Mouse (Mus musculus) heart, embryonic 15.5 days (tissue): ENCODE results near the gene Ptgfrn. TPM values are rescaled to one million over a fixed set of nuclear protein-coding genes. Genes with fewer than 3 reads are reported as not detected.

Experiments used
- ATAC-seq: fragments of 200-750 bp; cut with Nextera tagmentation; replicated peaks from 2 replicates; pipeline ENCODE4 v1.8.0; 2017; ENCODE audit warnings: low read depth, moderate TSS enrichment; ENCODE audit not compliant: insufficient number of reproducible peaks, insufficient read depth, low FRiP score
- H3K27ac ChIP-seq: fragments of 300-500 bp; sonication (generic); 2 replicates; pipeline ENCODE4 v1.5.1; 2015; ENCODE audit warnings: mild to moderate bottlenecking, inconsistent platforms
- H3K27me3 ChIP-seq: fragments of 300-500 bp; sonication (generic); 2 replicates; pipeline ENCODE4 v1.6.1; 2015; ENCODE audit warnings: inconsistent platforms
- H3K36me3 ChIP-seq: fragments of 300-500 bp; sonication (generic); 2 replicates; pipeline ENCODE4 v1.6.1; 2015; ENCODE audit warnings: mild to moderate bottlenecking, inconsistent platforms
- H3K4me1 ChIP-seq: fragments of 300-500 bp; sonication (generic); replicated peaks from 2 replicates; pipeline ENCODE4 v1.6.1; 2015; ENCODE audit warnings: inconsistent platforms
- H3K4me2 ChIP-seq: fragments of 300-500 bp; sonication (generic); 2 replicates; pipeline ENCODE4 v1.6.1; 2015; ENCODE audit warnings: inconsistent platforms, mild to moderate bottlenecking, moderate library complexity
- H3K4me3 ChIP-seq: fragments of 300-500 bp; sonication (generic); 2 replicates; pipeline ENCODE4 v1.5.1; 2015; ENCODE audit warnings: mild to moderate bottlenecking, inconsistent platforms
- H3K9ac ChIP-seq: fragments of 300-500 bp; sonication (generic); 2 replicates; pipeline ENCODE4 v1.6.1; 2015; ENCODE audit warnings: mild to moderate bottlenecking, inconsistent platforms
- H3K9me3 ChIP-seq: fragments of 300-500 bp; sonication (generic); replicated peaks from 2 replicates; pipeline ENCODE4 v1.6.1; 2016; ENCODE audit warnings: inconsistent platforms
- WGBS: fragments of 180-500 bp; shearing (Covaris S2); methylation state at CpG from one replicate; pipeline ENCODE4 v1.1.7; 2015; ENCODE audit warnings: mixed read lengths; 5-methylcytosine and 5-hydroxymethylcytosine counted together
- polyA plus RNA-seq: library from polyadenylated mRNA; unstranded; fragments of >200 nt; fragmentation: Nextera tagmentation; extraction: Ambion mirVana; gene quantifications from 2 replicates; pipeline ENCODE4 v1.2.1, GENCODE M21; 2015

Gene Ptgfrn
- polyA plus RNA-seq, 1 experiment from 2014 or later: 5.7 TPM

- ATAC-seq: no peak
- no peaks in the 10 kb centered on the region for H3K36me3 ChIP-seq
- no peaks in the 10 kb centered on the region for H3K9me3 ChIP-seq
- 86% methylated on average over 9 of the region's 9 CpGs for WGBS
- H3K4me3 ChIP-seq: no peak overlapping the region
- H3K27me3 ChIP-seq: no peaks in the 10 kb centered on the region
- H3K4me1 ChIP-seq: peaks cover 28% of the 10 kb centered on the region
- no peak overlapping the region for H3K9ac ChIP-seq
- no peak overlapping the region for H3K4me2 ChIP-seq
- no peak overlapping the region for H3K27ac ChIP-seq
Observed at GRCm38 (mm10) chr3:101034509-101034908, 75.6 kb downstream of the Ptgfrn start.

- no peaks in the 10 kb centered on the region for H3K36me3 ChIP-seq
- no peaks in the 10 kb centered on the region for H3K9me3 ChIP-seq
- WGBS: 35% methylated on average over 4 of the region's 4 CpGs
- H3K27me3 ChIP-seq: no peaks in the 10 kb centered on the region
- H3K4me2 ChIP-seq: no peak overlapping the region
- no peak overlapping the region for H3K27ac ChIP-seq
- H3K4me1 ChIP-seq: peaks cover 28% of the 10 kb centered on the region
- no peak for ATAC-seq
- H3K4me3 ChIP-seq: no peak overlapping the region
- no peak overlapping the region for H3K9ac ChIP-seq
Observed at GRCm38 (mm10) chr3:101033644-101034043, 76.4 kb downstream of the Ptgfrn start.

GRCm38 (mm10) chr3:101031456-101032142 is 78.5 kb downstream of the Ptgfrn start:
- ATAC-seq: no peak
- Histone ChIP-seq H3K4me1 (peaks cover 36% of the 10 kb centered on the region), H3K4me2 (no peak overlapping the region), H3K36me3 (no peaks in the 10 kb centered on the region), H3K27me3 (no peaks in the 10 kb centered on the region), H3K27ac (peak overlapping the region; percentile 14), H3K9me3 (no peaks in the 10 kb centered on the region), H3K4me3 (no peak overlapping the region), H3K9ac (no peak overlapping the region)
- WGBS: 53% methylated on average over 7 of the region's 7 CpGs

- H3K27ac ChIP-seq: 0 out of 2 replicates have a peak overlapping the region, but pooled peaks have one; percentile 14
- H3K27me3 ChIP-seq: no peaks in the 10 kb centered on the region
- H3K36me3 ChIP-seq: no peaks in the 10 kb centered on the region
- no peak overlapping the region for H3K4me2 ChIP-seq
- no peak for ATAC-seq
- no peak overlapping the region for H3K4me3 ChIP-seq
- 80% methylated on average over 1 of the region's 1 CpGs for WGBS
- H3K9ac ChIP-seq: no peak overlapping the region
- no peaks in the 10 kb centered on the region for H3K9me3 ChIP-seq
- peaks cover 34% of the 10 kb centered on the region for H3K4me1 ChIP-seq
Observed at GRCm38 (mm10) chr3:101030630-101031029, 79.4 kb downstream of the Ptgfrn start.

GRCm38 (mm10) chr3:101029339-101029738 is 80.7 kb downstream of the Ptgfrn start, which contains the start of gene Cd101:
Gene Cd101 (minus strand): TSS chr3:101029556.
- peaks cover 31% of the 10 kb centered on the region for H3K4me1 ChIP-seq
- WGBS: 83% methylated on average over 4 of the region's 4 CpGs
- no peak for ATAC-seq
- H3K4me2 ChIP-seq: no peak within 1 kb of the TSS
- H3K9me3 ChIP-seq: no peaks in the 10 kb centered on the region
- no peaks in the 10 kb centered on the region for H3K27me3 ChIP-seq
- H3K4me3 ChIP-seq: no peak within 1 kb of the TSS
- no peak within 1 kb of the TSS for H3K9ac ChIP-seq
- no peak within 1 kb of the TSS for H3K27ac ChIP-seq
- H3K36me3 ChIP-seq: no peaks in the 10 kb centered on the region

- Histone ChIP-seq H3K27ac (peak overlapping the region; percentile 41), H3K36me3 (no peaks in the 10 kb centered on the region), H3K27me3 (no peaks in the 10 kb centered on the region), H3K4me1 (peaks cover 24% of the 10 kb centered on the region), H3K9ac (no peak overlapping the region), H3K4me2 (peak overlapping the region; percentile 4; the same call in 1 of the 2 replicates), H3K9me3 (no peaks in the 10 kb centered on the region), H3K4me3 (no peak overlapping the region)
- ATAC-seq: peak; percentile 73
- WGBS: 48% methylated on average over 1 of the region's 1 CpGs
Observed at GRCm38 (mm10) chr3:101026741-101027140, 83.3 kb downstream of the Ptgfrn start.

- WGBS: 85% methylated on average over 6 of the region's 6 CpGs
- Histone ChIP-seq H3K9ac (no peak overlapping the region), H3K4me3 (no peak overlapping the region), H3K27ac (no peak overlapping the region), H3K36me3 (no peaks in the 10 kb centered on the region), H3K27me3 (no peaks in the 10 kb centered on the region), H3K4me2 (no peak overlapping the region), H3K9me3 (no peaks in the 10 kb centered on the region), H3K4me1 (peaks cover 17% of the 10 kb centered on the region)
- ATAC-seq: no peak
Observed at GRCm38 (mm10) chr3:101022967-101023366, 87.1 kb downstream of the Ptgfrn start.

GRCm38 (mm10) chr3:101021481-101022051 is 88.5 kb downstream of the Ptgfrn start:
- no peak for ATAC-seq
- no peak overlapping the region for H3K4me2 ChIP-seq
- 63% methylated on average over 8 of the region's 8 CpGs for WGBS
- no peak overlapping the region for H3K27ac ChIP-seq
- H3K4me1 ChIP-seq: peaks cover 9% of the 10 kb centered on the region
- H3K9ac ChIP-seq: no peak overlapping the region
- no peaks in the 10 kb centered on the region for H3K36me3 ChIP-seq
- no peaks in the 10 kb centered on the region for H3K9me3 ChIP-seq
- H3K4me3 ChIP-seq: no peak overlapping the region
- H3K27me3 ChIP-seq: no peaks in the 10 kb centered on the region

- Histone ChIP-seq H3K4me1 (peaks cover 9% of the 10 kb centered on the region), H3K27me3 (no peaks in the 10 kb centered on the region), H3K9me3 (no peaks in the 10 kb centered on the region), H3K4me3 (no peak overlapping the region), H3K9ac (no peak overlapping the region), H3K27ac (no peak overlapping the region), H3K4me2 (no peak overlapping the region), H3K36me3 (no peaks in the 10 kb centered on the region)
- no peak for ATAC-seq
- WGBS: 67% methylated on average over 5 of the region's 5 CpGs
Observed at GRCm38 (mm10) chr3:101021073-101021472, 89.0 kb downstream of the Ptgfrn start.

- Histone ChIP-seq H3K9me3 (no peaks in the 10 kb centered on the region), H3K36me3 (no peaks in the 10 kb centered on the region), H3K4me2 (no peak overlapping the region), H3K27me3 (no peaks in the 10 kb centered on the region), H3K4me3 (no peak overlapping the region), H3K27ac (no peak overlapping the region), H3K4me1 (peaks cover 25% of the 10 kb centered on the region), H3K9ac (no peak overlapping the region)
- 79% methylated on average over 6 of the region's 6 CpGs for WGBS
- no peak for ATAC-seq
Observed at GRCm38 (mm10) chr3:101018494-101018893, 91.6 kb downstream of the Ptgfrn start.

- Histone ChIP-seq H3K4me3 (no peak overlapping the region), H3K4me2 (no peak overlapping the region), H3K27ac (0 out of 2 replicates have a peak overlapping the region, but pooled peaks have one; percentile 18), H3K4me1 (peaks cover 32% of the 10 kb centered on the region), H3K9me3 (no peaks in the 10 kb centered on the region), H3K36me3 (no peaks in the 10 kb centered on the region), H3K9ac (no peak overlapping the region), H3K27me3 (no peaks in the 10 kb centered on the region)
- ATAC-seq: no peak
- 88% methylated on average over 7 of the region's 7 CpGs for WGBS
Observed at GRCm38 (mm10) chr3:101016050-101016449, 94.0 kb downstream of the Ptgfrn start.

GRCm38 (mm10) chr3:101015254-101015653 is 94.8 kb downstream of the Ptgfrn start:
- no peaks in the 10 kb centered on the region for H3K9me3 ChIP-seq
- no peak overlapping the region for H3K4me3 ChIP-seq
- no peak overlapping the region for H3K4me2 ChIP-seq
- H3K27ac ChIP-seq: peak overlapping the region; percentile 48
- ATAC-seq: no peak
- peaks cover 30% of the 10 kb centered on the region for H3K4me1 ChIP-seq
- no peaks in the 10 kb centered on the region for H3K27me3 ChIP-seq
- no peaks in the 10 kb centered on the region for H3K36me3 ChIP-seq
- no peak overlapping the region for H3K9ac ChIP-seq
- WGBS: 36% methylated on average over 4 of the region's 4 CpGs
